Mouse (Mus musculus) heart, postnatal 36 days (tissue): ENCODE measurements around the gene Frmpd4. TPM values are rescaled to one million over a fixed set of nuclear protein-coding genes. Genes with fewer than 3 reads are reported as not detected.

Source experiments
- DNase-seq, 2 experiments: peaks; one replicate each; pipeline ENCODE4 v3.0.0; 2021 to 2022
- intact Hi-C: fragments of 180-260 bp; cut with DNase I; formaldehyde crosslinking; loops from one replicate; pipeline ENCODE4 v1.15.1; 2025
- total RNA-seq, 2 experiments: library from RNA; stranded (reverse); gene quantifications; 2 replicates each; pipeline ENCODE4 v1.2.3; 2021

The Frmpd4 gene
- total RNA-seq, 2 experiments from 2014 or later, result not detected

GRCm38 (mm10) chrX:168158866-168159265 is 418.2 kb downstream of the Frmpd4 start:
- intact Hi-C loops, result no loop called here
- DNase-seq, result no peak

- no peak for DNase-seq
- intact Hi-C loops, result no loop called here
These were observed 436.0 kb downstream of the Frmpd4 start for GRCm38 (mm10) chrX:168141051-168141450.

- intact Hi-C loops, result no loop called here
- DNase-seq, result no peak
These were observed 453.0 kb downstream of the Frmpd4 start for GRCm38 (mm10) chrX:168124043-168124442.

- intact Hi-C loops, result no loop called here
- no peak for DNase-seq
These were observed 453.5 kb downstream of the Frmpd4 start for GRCm38 (mm10) chrX:168123589-168123965.

- intact Hi-C loops, result no loop called here
- no peak for DNase-seq
These were observed 454.0 kb downstream of the Frmpd4 start for GRCm38 (mm10) chrX:168122806-168123588.

- intact Hi-C loops, result no loop called here
- DNase-seq, result no peak
These were observed 535.4 kb downstream of the Frmpd4 start for GRCm38 (mm10) chrX:168041589-168041988.

- intact Hi-C loops, result no loop called here
These were observed 556.4 kb downstream of the Frmpd4 start for GRCm38 (mm10) chrX:168020574-168021145.

GRCm38 (mm10) chrX:168017792-168018191 is 559.2 kb downstream of the Frmpd4 start:
- no peak for DNase-seq
- intact Hi-C loops, result no loop called here

More at GRCm38 (mm10) chrX:168020574-168021145, 556.4 kb downstream of the Frmpd4 start:
- DNase-seq, result no peak

- DNase-seq, result no peak
- intact Hi-C loops, result no loop called here
These were observed 592.2 kb downstream of the Frmpd4 start for GRCm38 (mm10) chrX:167984835-167985234.

GRCm38 (mm10) chrX:167951207-167951606 is 625.8 kb downstream of the Frmpd4 start:
- intact Hi-C loops, result no loop called here
- DNase-seq, result no peak

GRCm38 (mm10) chrX:167909483-167909882 is 667.5 kb downstream of the Frmpd4 start:
- intact Hi-C loops, result no loop called here
- DNase-seq, result no peak

GRCm38 (mm10) chrX:167901046-167901445 is 676.0 kb downstream of the Frmpd4 start:
- no peak for DNase-seq
- intact Hi-C loops, result no loop called here

- intact Hi-C loops, result no loop called here
These were observed 722.2 kb downstream of the Frmpd4 start for GRCm38 (mm10) chrX:167854821-167855220.

GRCm38 (mm10) chrX:167832543-167832942 is 744.5 kb downstream of the Frmpd4 start:
- DNase-seq, result no peak
- intact Hi-C loops, result no loop called here

More at GRCm38 (mm10) chrX:167854821-167855220, 722.2 kb downstream of the Frmpd4 start:
- no peak for DNase-seq

GRCm38 (mm10) chrX:167828456-167828855 is 748.6 kb downstream of the Frmpd4 start:
- intact Hi-C loops, result no loop called here
- no peak for DNase-seq

- DNase-seq, result peak in 1 of 2 experiments; percentile 15
- intact Hi-C loops, result loop anchor here (5.0 kb wide), 1 partner anchor 320 kb away; no protein-coding TSS in a partner anchor
These were observed 759.7 kb downstream of the Frmpd4 start for GRCm38 (mm10) chrX:167817363-167817762.

- intact Hi-C loops, result no loop called here
- DNase-seq, result no peak
These were observed 766.9 kb downstream of the Frmpd4 start for GRCm38 (mm10) chrX:167810120-167810519.

GRCm38 (mm10) chrX:167808572-167808971 is 768.5 kb downstream of the Frmpd4 start:
- no peak for DNase-seq
- intact Hi-C loops, result no loop called here

- no peak for DNase-seq
- intact Hi-C loops, result no loop called here
These were observed 788.3 kb downstream of the Frmpd4 start for GRCm38 (mm10) chrX:167788737-167789136.

- intact Hi-C loops, result no loop called here
- DNase-seq, result no peak
These were observed 793.5 kb downstream of the Frmpd4 start for GRCm38 (mm10) chrX:167783526-167783925.

- peak in 1 of 2 experiments; percentile 1 for DNase-seq
- intact Hi-C loops, result no loop called here
These were observed 857.5 kb downstream of the Frmpd4 start for GRCm38 (mm10) chrX:167719564-167719981.

GRCm38 (mm10) chrX:167719092-167719491 is 857.9 kb downstream of the Frmpd4 start:
- DNase-seq, result no peak
- intact Hi-C loops, result no loop called here
